Mouse (Mus musculus): ENCODE data around the gene Lekr1. TPM values are rescaled to one million over a fixed set of nuclear protein-coding genes. Genes with fewer than 3 reads are reported as not detected.
A peak's percentile ranks its signal among the peaks of the same experiment; 100 is the strongest.

Lekr1 gene
- total RNA-seq, 1 experiment from 2014 or later: 5.2 TPM

DNA sequence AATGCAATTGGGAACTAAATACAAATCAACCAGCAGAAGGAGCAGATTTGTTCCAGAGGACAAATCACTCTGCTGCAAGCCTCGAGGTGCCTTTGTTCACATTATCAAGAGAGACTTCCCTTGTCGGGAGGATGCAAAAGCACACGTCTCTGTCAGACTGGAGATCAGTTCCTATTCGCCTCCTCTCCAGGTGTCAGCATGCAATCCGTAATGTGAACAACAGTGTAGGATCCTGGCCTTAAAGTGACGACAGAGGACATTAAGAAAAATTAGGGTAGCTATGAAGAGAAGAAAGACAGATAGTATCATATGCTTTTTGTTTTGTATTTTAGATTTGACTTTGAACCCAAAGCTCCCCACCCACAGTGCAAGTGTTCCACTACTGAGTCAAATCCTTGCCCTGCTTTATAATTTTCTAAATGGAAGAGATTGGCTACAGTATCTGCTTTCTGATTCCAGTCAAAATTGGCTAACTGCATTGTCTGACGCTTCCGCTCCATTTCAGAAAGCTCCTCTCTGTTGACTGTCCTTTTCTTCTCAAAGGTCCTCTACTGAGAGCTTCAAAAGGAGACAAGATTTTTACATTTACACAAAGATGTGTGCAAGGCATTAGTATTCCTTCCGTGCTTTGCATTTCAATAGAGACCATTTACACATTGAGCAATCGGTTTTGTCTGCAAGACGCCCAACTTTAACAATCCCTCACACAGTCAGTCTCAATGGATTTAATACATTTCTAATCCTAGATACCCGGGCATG is 8.9 kb upstream of the Lekr1 start:
- DNase-seq: no peak

DNA sequence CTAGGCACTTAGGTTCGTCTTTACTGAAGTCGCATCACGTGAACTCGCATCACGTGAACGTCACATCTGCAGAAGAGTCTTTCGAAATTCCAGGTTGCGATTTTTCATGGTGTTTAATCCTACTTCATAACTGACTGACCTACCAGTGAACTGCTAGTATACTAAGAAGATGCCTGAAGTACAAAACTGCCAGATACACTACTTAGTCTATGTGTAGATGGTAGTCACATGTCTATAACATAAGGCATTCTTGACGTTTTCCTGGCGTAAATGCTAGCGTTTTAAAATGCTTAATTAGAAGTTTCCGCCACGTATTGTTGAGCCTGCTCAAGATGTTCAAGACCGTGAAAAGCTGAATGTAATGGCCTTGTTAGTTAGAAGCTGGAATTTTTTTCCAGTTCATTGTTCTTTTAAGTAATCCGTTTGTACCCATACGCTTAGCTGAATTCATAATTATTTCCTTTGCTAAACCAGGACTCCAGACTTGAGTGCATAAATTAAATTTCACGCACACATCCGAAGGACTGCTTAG is 7.9 kb upstream of the Lekr1 start:
- DNase-seq: no peak

DNA sequence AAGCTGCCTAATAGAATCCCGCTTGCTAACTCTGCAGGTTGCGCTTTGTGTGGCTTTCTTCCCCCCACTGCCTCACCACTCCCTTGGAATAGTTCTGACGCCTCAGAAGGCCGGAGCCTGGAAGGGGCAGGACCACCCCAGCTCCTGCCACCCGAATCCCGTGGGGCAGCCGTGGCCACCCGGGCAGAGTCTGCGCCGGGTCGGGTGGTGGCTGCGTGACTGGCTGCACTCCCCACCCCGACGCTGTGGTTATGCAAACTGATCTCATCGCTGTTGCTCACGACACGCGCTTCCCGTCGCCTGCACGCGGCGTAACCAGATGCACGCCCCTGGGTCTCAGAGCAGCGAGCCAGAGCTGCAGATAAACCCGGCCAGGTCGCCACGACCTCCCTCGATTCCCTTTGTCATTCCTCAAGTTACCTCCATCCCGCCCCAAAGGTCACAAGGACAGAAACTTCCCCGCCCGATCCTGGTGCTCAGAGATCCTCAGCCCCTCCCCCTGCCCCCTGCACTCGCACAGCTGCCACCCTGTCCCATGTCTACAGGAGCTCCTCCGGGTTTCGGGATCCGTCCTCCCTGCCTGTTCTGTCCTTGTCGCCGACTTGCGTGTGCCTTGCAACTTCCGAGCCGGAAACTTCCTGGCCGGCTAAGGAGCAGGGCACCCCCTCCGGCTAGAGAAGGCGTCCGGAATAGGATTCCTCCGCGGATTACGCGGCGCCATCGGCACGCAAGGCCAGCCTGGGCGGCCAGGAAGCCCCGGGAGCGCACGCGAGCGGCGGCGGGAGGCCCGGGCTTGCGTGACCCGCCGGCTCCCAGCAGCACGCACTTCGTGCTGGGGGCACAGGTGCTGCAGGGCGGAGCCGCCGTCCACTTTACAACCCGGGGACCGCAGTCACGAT is 7.1 kb upstream of the Lekr1 start:
- DNase-seq: peak; percentile 73

DNA sequence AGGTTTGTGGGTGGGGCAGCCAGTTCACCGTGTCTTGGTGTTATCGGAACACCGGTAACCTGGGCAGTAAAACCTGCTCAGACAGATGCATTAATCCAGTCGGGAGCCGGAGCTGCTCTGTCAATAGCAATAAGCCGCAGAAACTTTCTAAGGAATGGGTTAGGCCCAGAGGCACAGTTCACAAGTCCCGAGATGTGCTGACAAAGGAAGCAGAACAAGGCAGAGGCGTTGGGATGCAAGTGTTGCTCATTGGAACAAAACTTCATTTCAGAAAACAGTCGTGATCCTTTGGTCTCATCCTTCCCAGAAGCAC is 6.5 kb upstream of the Lekr1 start:
- no peak for DNase-seq

DNA sequence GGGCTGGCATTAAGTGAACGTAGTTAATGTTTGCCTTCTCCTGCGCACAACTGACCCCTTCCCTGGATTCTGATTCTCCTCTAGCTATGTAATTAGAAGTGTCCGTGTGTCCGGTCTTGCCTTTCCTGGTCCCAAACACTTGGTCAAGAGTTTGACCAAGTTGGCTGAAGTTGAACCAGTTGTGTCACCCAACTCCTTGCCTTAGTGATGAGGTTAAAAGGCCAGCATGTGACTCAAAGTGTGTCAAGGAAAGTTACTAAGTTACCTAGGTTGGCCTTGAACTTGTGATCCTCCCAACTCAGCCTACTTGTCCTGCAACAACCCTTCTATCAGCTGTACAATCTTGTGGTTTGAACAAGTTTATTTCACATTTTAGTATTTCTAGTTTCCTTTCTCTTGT is 5.7 kb upstream of the Lekr1 start:
- no peak for DNase-seq

DNA sequence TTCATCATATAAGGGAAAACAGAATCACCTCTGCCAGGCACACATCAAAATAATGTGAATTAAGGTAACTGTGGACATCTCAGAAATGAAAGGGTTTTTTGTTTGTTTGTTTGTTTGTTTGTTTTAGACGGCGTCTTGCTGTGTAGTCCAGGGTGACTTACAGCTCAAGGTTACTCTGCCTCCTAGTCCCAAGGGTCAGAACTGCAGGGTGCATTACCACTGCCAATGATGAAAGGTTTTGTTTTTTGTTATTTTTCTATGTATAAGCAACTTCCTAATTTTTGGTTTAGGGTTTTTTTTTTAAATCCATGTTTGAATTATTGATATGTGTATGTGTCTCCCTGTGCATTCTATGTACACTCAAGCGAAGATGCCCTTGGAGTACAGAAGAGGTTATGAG is 4.3 kb upstream of the Lekr1 start:
- no peak for DNase-seq

DNA sequence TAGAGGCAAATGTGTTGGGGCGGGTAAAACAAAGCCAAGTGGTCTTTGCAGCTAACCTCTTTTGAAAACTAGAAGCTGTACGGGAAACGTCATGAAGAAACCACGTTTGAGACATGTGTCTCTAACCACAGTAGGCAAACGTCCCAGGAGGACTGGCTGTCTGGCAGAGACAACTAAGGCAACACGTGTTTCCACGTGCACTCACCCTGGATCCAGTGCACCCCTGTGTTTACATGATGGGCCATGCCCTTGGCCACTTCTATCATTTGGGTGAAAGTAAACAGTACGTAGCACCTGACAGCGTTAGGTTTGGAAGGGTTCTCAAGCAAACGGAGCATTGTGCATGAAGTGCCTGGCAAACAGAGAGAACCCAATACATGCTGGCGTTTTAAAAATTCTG is 2.9 kb upstream of the Lekr1 start:
- DNase-seq: peak; percentile 22

DNA sequence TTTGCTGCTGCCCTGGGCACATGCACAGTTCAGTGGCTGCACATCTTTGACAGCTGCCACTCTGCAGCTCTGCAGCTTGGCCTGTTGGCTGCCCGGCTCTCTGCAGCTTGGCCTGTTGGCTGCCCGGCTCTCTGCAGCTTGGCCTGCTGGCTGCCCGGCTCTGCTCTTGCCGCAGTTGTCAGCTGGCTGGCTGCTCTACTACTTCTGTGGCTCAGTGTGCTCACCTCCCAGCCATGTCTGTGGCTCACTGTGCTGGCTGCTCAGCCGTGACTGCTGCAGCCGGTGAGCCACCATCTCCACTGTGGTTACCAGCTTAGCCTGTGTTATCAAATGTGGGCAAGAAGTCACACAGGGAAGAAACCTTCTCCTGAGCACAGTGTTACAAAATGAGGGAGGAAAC is 4.2 kb downstream of the Lekr1 start:
- DNase-seq: no peak

DNA sequence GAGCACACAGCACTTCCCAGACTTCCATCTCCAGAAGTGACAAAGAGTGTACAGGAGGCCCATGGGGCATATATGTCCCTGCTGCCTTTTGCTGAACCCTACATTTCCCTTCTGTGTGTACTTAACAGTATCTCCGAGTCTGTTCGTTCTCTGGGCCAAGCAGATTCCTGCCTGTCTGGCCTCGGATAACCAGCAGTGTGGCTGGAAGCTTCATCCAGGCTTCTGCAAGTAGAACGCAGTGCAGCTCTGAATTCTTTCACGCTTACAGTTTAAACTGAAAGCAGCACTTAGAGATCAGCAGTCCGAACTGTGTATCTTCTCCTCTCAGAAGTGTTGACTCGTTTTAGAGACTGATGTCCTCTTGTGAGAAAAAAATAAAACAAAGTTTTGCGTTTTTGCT is 7.7 kb downstream of the Lekr1 start:
- no peak for DNase-seq

DNA sequence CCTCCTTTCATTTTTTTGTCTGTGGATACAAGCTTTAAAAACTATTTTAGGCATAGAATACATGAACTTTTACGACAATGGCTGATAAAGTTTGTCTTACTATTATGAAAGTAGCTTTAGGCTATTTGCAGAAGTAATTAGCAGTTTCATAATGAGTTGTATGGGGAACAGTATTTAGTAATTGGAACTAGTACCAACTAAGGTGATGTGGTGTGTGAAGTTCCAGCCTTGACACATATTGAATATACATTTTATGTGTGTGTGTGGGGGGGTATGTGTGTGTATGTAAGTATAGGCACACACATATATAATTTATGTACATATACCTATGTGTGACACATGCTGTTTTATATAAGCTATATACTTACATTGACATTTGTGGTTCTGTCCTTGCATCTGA is 14.6 kb downstream of the Lekr1 start:
- no peak for DNase-seq

DNA sequence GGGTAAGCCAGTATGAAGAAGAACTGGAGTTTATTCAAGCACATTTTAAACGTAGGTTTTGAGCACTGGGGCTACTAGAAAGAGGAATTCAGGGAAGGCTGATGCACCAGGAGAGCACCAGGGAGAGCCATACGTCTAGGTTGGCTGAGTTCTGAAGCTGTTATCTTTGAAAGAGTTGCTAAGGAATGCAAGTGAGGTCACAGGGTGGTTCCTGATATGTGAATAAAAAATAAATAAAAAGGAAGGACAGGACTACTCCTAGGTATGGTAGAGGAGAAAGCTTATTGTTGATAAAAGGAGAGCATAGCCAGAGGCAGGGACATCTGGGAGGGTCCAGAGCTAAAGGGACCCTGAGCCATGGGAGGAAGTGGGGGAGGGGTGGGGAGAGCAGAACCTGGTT is 23.7 kb downstream of the Lekr1 start:
- DNase-seq: no peak

DNA sequence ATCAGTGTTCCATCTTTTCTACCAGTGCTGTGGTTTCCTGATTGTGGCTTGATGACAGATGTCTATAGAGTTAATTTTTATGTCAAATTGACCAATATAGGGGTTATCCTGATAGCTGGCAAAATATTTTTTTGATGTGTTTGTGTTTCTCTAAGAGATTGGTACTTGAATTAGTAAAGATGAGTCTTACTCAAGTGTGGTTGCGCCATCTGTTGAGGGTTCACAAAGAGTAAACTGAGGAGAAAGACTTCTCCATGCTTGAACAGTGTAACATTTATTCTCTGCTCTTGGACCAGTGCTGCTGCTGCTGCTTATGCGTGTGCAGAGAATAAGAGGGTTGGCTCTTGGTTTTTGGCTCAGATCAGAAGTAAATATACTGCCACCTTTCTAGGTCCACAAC is 24.8 kb downstream of the Lekr1 start:
- no peak for DNase-seq

DNA sequence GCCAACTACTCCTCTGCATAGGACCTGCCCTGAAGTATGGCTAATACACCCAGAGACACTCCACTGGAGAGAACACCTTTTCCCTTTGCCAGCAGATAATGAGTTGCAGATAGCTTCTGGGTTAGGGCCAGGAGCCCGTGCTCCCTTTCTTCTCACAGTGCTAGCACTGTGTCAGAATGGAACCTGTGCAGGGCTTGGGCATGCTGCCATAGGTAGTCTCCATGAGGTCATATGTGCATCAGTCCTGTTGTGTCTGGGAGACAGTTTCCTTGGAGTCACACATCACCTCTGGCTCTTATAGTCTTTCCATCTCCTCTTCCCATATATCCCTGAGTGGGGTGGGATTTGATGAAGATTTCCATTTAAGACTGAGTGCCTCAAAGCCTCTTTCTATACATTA is 33.7 kb downstream of the Lekr1 start:
- DNase-seq: no peak

DNA sequence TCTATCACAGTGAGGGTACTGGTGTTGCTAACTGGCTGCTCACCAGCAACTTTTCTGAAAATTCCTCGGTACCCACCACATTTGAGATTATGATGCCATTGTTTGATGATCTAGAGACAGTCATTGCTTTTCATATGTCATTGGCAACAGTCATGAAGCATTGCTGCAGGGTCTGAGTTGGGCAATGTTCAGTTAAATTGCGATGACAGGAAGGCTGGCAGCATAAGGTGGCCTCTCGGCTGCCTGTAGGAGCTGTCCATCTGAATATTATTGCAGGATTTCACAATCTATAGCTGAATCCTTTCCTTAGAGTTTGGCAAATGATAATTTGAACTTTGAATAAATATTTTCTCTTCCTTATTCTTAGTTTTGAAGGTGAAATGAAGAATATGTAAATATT is 48.3 kb downstream of the Lekr1 start:
- no peak for DNase-seq

DNA sequence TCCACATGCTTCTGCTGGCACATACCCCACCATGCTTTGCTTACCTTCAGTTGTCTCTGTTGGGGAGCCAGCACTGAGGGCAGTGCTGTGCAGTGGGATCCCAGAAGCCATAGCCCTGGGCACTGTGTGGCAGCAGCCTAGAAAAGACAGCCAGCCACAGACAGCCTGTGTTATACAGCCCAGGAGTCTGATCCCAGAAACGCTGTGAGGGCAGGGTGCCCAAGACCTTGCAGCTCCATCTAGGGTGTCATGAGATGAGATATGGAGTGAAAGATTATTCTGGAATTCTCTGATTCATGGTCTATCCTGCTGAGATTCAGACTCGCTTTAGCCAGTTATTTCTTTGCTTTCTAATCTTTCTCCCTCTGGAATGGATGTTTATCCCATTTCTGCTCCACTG is 51.4 kb downstream of the Lekr1 start:
- DNase-seq: peak; percentile 64

DNA sequence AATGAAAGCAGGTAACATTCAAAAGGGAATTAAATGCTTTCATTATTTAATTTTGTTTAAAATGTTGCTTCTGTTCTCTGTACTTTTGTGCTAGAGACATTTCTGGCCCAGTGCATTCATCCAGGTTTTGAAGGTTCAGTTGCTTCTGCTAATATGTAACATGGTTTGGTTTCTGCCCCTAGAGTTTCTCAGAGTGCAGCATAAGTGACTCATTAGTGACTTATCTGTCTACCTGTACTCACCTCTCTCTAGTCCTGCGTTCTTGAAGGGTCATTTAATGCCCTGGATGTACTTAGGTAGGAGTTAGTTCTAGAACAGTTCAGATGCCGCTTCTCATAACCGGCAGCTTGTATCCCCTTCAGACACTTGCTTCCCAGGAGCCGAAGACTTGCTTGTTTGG is 56.9 kb downstream of the Lekr1 start:
- no peak for DNase-seq

DNA sequence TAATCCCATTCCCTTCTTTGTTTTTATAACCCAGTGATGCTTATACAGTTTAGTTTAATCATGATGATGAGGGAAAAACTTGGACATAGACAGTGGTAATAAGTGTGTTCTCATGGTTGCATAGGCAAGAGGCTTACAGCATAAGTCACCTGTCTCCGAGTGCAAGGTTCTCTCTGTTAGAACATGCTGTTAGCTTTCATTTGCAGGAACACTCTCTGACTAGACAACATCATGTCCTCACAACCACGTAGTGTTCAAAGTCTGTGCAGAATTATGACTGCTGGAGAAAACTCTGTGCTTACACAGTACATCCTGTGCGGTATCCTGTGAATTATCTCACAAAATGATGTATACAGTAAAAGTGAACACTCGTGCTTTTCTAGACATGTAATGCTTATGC is 57.6 kb downstream of the Lekr1 start:
- DNase-seq: no peak

DNA sequence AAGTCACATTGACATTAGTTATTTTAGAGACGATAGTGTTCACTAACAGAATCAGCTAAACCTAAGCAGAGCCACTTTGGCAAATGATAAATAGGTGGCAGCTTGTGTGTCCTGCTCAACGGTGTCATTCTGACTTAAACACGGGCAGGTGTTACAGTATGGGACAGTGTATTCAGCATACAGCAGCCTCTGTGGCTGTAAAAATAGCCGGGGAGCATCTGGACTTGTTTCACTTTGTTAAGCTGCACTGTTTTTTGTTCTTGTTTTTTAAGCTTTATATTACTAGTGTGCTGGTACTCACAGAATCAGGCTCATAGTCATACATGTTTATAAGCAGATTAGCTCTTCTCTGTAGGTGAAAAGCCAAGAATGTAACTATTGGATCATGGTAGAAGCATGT is 71.8 kb downstream of the Lekr1 start:
- DNase-seq: no peak

DNA sequence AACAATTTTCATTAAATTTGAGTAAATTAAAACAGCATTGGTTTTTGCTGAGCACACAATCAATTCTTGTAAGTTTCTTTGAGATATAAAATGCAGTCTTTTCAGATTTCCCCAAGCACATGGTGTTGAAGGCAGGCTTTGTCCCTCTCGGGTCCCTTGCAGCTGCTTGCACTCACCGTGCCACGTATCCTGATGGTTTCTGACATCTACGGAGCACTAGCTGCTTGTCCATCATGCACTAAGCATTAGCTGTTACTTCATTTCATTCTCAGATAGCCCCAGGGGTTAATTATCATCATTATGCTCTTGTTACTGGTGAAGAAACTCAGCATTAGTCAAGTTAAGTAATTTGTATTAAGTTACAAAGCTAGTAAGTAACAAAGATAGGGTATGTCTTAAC is 78.9 kb downstream of the Lekr1 start:
- DNase-seq: no peak

DNA sequence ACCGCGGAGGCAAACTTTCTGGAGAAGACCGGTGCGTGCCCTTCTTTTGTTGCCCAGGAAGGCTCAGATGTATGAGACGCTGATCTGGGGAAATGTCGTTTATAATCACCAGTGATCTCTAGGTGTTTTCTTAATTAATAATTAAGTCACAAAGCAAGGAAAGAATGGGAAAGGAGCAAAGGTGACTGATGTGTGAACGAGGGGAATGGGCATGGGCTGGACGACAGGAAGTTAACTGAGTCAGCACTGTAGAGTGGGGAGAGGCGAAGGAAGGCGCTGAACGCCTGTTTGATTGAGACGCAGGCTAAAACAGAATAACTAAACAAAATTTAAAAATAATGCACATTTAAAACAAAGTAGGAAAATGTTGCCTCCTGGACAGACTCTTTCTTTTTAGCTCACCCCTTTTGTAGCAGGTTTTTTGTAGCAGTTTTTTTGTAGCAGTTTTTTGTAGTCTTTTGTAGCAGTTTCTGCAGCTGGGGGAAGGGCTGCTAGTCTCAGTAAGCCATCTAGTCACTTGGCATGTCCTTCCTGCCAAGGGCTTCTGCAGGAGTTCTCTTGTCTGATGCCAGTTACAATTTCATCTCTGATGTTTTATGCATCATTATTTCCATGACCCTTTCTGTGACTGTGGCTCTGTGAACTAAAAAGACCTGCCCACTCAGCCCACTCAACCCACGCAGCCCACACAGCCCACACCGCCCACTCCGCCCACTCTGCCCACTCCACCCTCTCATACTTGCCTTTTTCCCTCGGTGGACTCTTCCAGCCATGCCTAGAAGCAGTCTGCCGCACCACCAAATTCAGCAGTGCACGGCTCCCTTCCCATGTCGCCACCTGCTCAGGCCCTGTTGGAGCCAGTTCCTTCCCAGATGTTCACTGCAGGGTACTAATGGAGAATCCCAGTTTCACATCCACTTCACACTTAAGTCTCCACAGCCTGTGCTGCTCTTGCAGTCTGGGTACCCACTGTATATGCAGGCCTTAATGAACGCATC is 98.8 kb downstream of the Lekr1 start:
- DNase-seq: no peak

DNA sequence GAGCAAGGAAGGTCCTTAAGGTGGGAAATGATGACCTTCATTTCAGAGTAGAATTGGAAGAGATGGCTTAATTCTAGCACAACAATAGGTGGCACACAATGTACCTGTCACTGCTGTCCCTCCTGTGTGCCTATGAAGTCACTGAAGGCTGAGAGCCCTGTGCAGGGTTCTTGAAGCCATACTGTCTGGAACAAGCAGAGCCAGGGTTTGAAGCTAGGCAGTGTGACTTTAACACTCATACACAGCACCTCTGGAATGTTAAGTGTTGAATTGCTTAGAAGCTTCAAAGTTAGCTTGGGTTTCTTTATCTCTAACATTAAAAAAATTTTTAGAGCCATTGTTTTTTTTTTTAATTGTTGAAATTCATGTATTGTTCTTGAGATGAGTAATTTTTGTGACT is 100.4 kb downstream of the Lekr1 start:
- no peak for DNase-seq

DNA sequence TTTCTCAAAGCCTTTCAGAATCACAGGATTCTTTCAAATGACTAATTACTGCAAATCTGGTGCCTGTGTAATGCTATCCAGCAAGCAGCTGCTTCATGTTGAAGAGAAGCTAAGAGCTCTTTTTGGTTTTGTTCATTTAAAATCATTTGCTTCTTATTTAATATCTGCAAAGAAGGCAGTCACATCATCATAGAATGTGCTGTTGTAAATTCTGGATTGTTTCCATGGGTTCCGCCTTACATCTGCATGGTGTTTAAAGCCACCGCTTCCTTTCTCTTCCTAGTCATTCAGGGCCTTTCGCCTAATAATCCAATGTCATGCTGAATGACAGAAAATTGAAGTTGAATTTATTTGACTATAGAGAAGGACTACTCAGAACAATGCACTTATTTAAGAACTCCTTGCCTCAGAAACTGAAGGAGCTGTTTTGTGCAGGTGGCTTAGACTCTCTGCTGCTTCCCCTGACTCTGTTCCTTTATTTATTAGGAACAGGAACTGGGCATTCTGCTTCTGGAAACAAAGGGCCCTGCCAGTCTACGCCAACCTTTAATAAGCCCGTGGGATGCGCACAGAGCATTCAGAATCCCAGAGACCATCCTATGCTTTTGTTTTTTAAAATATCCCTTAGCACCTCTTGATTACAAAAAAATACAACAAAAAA is 101.3 kb downstream of the Lekr1 start:
- no peak for DNase-seq

Measured in adrenal gland, postnatal 25 days (tissue).